Mouse (Mus musculus) kidney, postnatal 10 days (tissue): ENCODE measurements around the gene Lcor.

ENCODE experiments used
- DNase-seq: peaks from one replicate; pipeline ENCODE4 v3.0.0; 2021; ENCODE audit warnings: mixed read lengths

Gene Lcor

DNA sequence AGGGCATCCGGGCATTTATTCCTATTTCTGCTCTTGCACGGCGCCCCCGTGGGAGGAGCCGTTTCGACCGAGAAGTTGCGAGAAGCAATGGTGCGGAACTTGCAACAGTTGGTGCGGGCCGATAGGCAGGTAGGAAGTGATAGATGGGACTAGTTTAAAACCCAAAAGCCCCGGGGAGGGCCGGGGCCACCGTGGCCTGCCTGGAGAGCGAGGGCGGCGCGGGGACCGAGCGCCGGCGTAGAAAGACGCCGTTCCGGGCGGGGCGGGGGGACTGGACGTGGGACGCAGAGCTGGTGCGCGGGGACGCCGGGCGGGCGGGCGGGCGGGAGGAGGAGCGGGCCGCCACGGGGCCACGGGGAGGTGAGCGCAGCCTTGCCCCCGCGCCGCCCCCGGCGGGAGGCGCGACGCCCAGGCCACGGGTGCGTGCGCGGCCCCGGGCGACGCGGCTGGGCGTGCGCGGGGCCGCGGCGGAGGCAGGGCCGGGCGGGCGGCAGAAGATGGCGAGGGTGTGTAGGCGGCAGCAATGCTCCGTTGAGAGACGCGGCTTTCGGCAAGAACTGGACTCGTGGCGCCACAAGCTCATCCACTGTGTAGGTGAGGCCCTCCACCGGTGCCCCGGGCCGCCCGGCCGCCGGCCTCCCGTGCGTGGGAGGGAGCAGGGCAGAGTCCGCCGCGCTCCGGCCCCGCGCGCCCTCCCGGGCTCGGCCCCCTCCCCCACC is at the start of gene Lcor:
TSS of gene Lcor (plus strand) at position 448 of the 719 bp plus-strand sequence.
- peak; percentile 90 for DNase-seq

DNA sequence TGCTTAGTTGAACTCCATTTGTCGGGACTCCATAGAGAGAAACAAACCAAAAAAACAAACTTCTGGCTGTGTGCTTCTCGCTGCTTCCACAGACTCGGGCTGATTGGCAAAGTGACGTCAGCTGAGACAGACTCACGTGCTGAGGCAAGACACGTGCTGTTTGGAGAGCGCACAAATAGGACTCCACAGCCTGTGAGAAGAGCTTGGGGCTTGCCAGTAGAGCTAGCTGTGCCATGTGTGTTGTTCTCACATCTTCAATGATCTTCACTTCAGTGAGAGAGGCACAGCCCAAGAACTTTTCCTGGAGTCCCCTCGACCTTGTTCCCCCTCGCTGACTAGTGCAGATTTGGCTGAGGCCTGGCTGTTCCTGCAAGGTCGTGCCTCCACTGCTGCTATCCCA is 47.1 kb upstream of the Lcor start:
- DNase-seq: no peak

DNA sequence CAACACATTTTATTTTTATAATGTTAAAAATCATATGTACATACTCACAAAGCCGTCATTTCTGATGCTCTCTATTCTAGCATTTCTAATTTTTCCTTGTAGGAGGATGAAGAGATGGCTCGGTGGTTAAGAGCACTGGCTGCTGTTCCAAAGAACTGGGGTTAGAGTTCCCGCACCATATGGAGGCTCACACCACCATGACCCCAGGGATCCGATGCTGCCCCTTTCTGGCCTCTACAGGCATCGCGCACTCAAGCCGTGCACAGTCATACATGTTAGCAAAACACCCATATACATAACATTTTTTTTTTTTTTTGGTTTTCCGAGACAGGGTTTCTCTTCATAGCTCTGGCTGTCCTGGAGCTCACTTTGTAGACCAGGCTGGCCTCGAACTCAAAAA is 46.0 kb upstream of the Lcor start:
- DNase-seq: no peak

DNA sequence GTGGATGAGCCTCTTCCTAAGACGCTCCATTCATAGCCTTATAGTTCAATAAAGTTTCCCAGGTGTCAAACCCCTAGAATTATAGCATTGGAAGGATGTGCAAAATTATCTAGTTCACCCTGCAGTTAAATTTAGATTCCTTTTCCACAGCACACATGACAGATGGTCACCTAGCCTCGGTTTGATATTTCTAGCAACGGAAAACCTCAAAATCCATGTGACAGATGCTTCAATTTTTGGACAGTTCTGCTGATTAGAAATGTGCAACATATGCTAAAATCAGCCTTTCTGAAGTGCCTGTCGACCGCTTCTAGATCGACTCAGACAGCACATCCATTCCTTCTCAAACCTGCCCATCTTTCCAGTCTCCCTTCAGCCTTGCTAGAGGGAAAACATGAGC is 43.5 kb upstream of the Lcor start:
- no peak for DNase-seq

DNA sequence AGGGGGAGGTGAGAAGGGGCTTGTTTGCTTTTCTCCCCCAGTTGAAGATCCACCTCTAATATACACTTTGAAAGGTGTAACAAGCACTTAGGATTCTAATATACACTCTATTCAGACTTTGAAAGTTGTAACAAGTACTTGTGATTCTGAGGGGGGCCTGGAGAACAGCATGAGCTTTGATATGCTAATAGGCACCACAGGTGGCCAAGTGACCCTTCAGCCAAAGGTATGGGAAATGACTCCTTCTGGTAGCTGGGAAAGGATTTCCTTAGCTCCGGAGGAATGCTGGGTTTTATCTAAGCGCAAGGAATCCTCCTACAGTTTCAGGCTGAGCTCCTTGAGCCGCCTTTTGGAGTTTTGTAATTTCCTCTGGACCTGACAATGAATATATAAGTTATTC is 41.0 kb upstream of the Lcor start:
- DNase-seq: no peak

DNA sequence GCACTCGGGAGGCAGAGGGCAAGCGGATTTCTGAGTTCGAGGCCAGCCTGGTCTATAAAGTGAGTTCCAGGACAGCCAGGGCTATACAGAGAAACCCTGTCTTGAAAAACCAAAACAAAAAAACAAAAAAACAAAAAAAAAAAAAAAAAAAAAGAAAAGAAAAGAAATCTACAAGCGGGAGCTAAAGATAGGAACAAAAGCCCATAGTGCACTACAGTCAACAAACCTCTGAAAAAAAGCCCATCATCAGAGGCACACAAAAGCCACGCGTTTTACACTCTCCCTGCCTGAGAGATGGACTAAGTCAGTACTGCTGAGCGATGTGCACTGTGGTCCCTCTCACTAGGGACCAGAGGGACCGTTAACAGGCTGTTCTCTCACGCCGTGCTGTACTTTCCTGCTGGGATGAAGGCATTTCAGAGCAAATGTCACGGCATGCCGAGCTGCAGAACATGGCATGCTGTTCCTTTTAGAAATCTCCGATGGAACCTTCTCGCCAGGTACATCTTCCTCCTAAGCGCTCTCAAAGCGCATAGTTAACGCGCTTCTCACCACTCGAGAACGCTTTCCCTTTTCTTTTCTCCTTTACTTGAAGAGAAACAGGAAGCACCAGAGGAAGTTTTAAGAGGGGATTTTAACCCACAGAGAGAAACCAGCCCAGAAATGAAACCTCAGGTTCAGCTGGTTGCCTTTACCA is 40.4 kb upstream of the Lcor start:
- DNase-seq: no peak

DNA sequence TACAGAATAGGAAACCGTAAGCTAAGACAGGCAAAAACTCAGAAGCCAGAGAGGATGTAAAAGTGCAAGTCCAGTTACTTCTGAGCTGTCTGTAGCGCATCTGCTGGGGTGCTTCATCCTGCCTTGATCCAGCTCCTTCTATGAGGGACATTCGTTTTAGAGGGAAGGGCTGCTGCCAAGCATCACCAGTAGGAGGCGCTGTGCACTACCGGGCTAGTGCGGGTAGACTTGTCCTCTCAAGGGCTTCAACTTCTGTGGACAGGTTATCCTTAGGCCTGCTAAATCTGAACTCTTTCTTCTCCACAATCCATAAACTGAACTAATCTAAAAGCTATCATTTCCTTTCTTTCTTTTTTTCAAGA is 39.8 kb upstream of the Lcor start:
- peak; percentile 64 for DNase-seq

DNA sequence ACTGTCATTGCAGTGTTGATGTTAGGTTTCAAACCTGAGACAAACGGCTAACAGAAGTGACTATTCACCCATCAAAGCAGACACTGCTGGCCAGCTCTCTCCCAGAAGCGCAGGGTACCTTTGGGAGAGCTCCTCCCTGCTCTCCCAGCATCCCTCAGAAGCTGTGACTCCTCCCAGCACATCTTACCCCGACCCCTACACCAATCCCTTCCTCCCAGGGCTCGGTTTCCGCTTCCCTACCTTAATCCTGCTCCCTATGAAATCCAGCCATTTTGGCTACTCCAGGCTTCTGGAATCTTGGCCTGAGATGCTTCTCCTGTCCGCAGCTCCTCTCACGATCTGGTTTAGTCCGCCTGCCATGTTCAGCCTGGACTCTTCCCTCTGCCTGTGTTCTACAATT is 37.9 kb upstream of the Lcor start:
- DNase-seq: no peak

DNA sequence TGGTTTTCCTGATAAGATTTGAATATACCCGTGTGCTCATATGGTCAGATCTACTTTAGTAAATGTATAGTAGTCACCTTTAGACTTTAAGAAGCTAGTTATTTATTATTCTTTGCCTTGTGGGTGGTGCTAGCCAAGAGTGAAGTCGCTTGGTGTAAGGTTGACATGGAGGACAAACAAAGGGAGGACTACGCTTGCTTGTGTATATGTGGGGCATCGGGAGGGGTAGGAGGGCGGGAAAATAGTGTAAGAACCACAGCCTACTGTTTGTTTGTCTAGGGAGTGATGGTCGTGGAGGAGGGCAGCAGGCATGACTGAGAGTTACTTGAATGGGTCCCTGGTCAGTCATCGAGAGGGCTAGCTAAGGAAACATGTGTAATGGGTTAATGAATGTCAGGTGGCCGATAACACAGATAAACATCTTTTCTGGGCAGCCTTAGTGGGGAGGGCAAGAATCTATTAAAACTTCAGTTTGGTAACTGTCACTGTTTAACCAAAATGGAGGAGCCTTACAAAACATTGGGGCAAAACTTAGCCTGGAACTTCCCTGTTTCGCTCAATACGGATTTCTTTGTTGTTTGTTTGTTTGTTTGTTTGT is 37.3 kb upstream of the Lcor start:
- no peak for DNase-seq

DNA sequence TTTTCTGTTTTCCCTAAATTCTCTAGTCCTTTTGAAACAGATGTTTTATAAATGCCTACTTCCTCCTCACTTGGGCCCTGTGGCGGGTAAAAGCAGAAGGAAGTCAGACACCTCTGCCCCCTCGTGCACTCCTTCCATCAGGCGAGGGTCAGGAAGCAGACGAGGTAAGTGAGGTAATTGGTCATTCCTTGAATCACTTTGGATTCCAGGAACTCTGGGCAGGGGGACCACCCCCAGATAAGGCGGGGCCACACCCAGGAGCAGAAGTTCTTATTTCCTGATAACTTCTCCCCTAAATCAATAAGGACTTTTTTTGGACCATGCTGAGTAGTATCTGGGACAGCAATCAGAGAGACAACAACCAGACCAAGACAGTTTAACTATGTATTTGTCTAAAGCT is 36.7 kb upstream of the Lcor start:
- no peak for DNase-seq

DNA sequence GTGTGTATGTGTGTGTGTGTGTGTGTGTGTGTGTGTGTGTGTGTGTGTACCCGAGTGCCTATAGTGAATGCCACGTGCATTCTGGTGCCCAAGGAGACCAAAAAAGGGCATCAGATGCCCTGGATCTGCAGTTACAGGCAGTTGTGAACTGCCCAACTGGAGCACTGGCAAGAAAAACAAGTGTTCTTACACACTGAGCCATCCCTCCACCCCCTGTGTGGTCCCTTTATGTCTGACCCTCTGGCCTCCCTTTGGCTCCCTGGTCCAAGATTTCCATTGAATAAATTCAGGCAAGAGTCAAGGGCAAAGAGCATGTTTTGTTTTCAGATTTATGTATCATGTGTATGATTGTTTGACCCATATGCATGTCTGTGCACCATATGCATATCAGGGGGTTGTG is 35.3 kb upstream of the Lcor start:
- no peak for DNase-seq

DNA sequence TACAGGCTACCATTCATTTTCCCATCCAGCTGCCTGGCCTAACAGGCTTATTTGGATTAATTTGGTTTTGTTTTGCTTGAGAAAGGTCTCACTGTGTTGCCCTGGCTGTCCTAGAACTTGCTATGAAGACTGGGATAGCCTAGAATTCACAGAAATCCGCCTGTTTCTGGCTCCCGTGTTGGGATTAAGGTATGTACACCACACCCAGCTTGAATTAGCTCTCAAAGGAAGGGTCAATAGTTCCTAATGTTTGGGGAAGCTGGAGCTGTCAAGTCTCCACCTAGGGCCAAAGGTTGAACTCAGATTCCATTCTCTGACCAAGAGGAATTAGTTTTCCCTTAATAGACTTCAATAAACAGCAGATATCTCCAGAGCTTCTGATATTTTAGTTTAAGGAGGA is 34.7 kb upstream of the Lcor start:
- DNase-seq: no peak

DNA sequence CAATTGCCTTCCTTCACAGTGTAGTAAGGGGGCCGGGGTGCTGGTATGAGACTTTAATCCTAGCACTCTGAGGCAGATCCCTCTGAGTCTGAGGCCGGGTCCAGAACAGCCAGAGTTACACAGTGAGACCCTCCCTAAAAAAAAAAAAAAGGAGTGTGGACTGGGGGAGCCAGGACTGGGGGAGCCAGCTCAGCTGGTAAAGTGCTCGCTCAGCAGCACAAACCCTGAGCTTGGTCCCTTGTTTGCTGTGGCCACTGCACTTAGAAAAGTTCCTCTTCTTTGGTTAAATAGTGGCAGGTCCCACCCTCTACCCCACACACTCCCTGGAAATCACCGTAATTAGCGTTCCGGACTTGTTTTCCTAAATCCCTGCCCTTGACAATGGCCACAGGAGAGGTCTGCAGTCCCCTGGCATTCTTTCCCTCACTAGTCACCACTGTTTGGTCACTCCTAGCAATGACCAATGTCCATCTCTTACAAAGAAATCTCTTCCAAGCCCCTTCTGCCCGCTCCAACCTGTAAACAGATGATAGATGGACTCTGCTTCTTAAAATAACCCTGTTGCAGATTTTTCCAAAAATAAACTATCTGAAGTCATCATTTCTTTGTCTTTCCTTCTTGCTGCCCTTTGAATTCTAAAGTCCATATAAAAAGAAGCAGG is 32.9 kb upstream of the Lcor start:
- no peak for DNase-seq

DNA sequence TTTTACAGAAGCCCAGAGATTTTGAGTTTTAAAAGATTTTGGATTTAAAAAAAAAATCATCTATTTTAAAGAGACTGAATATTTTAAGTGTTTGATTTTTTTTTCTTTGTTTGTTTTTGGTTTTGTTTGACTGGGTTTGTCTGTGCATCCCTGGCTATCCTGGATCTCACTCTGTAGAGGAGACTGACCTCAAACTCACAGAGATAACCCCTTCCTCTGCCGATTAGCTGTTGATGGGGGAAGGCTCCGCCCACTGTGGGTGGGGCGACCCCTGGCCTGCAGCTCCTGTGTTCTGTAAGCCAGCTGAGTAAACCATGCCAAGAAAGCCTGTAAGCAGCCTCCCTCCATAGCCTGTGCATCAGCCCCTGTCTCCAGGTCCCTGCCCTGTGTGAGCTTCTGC is 30.3 kb upstream of the Lcor start:
- no peak for DNase-seq

DNA sequence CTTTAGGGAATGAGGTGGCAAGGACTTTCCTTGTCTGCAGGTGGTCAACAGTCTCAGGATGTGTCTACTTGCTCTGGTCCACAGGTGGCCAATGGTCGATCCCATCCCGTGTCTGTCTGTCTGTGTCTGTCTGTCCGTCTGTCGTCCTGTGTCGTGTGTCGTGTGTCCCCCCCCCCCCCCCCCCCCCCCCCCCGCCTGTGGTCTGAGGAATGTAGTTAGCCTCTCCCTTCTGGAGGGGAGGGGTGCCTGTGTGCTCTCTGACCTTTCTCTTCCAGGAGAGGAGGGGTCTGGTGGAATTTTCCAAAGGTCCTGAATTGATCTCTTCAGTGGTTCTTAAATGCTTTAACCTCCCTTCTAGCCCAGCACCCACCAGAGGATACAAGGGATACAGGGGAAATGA is 27.8 kb upstream of the Lcor start:
- no peak for DNase-seq

DNA sequence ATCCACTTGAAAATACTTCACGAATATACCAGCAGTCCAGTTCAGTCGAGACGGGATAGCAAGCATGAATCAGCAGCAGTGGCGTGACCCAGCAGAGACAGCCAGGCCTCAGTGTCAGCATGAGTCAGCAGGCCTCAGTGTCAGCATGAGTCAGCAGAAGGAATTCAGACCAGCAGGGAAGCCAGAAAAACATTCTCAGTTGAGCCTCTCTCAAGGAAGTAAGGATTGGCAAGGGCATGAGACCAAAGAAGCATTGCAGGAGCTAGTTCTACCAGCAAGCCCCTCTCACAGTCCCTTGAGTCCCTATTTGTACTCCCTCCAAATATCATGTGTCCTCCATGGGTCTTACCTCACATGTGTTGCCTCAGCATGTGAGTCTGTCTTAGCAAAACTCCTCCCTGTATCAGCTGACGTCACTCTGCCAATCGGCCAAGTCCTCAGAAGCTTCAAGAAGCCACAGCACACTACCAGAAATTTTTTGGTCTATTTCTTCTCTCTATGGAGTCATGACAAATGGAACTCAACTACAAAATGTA is 27.3 kb upstream of the Lcor start:
- peak; percentile 54 for DNase-seq

DNA sequence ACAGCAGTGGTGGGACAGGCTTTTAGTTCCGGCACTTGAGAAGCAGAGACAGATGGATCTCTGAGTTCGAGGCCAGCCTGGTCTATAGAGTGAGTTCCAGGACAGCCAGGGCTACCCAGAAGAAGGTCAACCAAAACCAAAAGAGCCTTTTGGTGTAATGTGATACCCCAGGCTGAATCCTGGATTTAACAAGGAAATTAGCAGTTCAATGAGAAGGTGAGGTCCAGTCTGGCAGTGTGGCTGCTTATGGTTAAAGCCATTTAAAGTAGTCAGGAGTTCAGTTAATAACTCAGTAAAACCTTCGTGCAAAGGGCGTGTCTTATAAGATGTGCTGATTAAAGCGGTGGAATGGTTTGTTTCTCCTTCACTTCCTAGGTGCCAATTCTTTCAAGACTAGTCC is 25.3 kb upstream of the Lcor start:
- no peak for DNase-seq

DNA sequence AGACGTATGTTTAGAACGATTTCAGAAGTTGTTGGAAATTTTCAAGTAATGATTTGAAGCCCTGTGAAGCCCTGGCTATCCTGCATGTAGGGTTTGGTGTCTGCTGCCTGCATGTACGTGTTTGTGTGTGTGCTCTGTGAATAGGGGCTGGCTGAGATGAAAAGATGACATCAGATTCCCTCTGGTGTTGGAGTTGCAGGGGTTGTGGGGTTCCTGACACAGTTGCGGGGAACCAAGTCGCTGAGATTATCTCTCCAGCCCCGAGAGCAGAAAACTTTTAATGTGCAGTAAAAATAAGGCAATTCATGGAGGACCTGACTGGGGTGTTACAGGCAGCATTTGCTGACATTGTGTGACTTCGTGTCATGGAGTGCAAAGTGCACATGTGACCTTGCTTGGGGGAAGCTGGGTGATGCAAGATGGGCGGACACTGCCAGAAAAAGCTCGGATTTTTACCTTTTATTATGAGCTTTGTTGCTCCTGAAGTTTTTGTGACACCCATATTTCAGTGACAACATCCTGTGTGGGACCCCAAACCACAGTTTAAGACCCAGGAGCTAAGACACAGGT is 20.2 kb upstream of the Lcor start:
- no peak for DNase-seq

DNA sequence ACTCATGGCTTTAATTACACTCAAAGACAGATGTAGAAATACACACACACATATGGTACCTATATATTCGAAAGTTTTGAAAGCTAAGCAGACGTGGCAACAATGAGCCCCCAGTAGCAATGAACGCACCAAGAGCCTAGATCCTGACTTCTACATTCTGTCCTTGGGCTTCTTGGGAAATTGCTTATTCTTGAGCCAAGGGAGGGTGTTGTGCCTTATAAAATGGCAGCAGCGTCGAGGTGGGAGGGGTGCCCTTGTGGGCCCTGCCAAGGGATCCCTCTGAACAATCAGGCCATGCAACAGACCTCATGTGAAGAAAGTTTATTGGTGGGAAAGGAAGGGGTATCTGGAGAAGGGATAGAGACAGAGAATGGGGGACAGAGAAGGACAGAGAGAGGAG is 18.6 kb upstream of the Lcor start:
- DNase-seq: no peak

DNA sequence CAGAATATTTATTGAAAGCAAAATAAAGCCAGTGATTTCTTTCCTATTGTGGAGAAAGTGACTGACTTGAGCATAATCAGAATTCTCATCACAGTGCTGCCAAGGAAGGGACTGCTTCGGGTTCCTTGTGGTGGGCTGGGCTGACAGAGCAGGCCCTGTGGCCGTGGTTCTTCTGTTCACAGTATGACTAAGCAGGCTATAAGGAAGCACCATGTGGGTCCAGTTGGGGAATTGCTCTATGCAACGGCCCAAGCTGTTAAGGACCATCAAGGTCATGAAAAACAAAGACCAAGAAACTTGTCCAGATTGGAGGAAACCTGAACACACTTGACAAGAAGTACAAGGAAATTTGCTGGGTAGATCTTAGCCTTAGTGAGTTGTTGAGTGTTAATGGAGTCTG is 16.0 kb upstream of the Lcor start:
- no peak for DNase-seq

DNA sequence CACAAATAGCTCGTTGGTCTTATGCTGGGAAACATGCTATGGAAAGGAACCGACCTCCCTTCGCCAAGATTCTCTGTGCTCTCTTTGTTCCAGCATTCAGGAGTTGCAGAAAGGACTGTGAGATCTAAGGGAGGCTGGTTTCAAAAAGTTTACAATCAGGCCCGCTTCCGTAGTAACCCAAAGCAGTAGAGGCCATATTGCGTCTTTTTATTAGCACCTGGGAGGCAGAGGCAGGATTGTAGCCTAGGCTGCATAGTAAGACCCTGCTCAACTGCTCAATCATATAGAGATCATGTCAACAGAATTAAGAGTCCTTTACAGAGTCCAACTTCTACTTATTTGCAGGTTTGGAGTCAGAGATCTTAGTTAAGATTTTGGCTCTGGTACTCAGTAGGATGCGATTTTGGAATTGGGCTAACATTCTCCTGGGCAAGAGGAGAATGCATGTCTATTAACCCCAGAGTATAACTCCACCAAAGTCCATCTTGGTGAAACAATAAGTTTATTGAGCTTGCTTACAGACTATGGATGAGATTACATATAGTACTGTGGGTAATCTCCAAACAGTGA is 8.8 kb upstream of the Lcor start:
- no peak for DNase-seq

DNA sequence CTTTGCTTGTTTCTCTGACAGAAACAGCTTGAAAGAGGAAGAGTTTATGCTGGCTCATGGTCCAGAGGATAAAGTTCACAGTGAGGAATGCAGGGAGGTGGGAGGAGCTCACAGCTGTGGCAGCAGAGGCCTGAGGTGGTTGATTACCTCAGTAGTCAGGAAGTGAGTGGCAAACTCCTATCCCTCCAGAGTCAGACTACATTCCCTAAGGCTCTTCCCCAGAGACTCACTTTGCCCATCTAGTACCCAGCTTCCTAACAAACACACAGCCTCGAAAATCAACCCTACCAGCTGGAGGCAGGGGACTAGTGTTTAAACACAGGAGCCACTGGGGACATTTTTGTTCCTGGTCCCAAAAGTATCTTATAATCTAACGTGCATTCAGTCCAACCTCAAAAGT is 7.5 kb upstream of the Lcor start:
- DNase-seq: peak; percentile 45
